Mouse (Mus musculus): ENCODE results near the gene Sgsm3. TPM values are rescaled to one million over a fixed set of nuclear protein-coding genes. Genes with fewer than 3 reads are reported as not detected.
A peak's percentile ranks its signal among the peaks of the same experiment; 100 is the strongest.

Sgsm3 gene
- polyA plus RNA-seq, 1 experiment from 2014 or later = 54.3 TPM

- H3K27me3 ChIP-seq (ENCODE audit: control insufficient read depth, insufficient read depth, low read length) = no peaks in the 10 kb centered on the region
- no peaks in the 10 kb centered on the region for H3K9me3 ChIP-seq (ENCODE audit: control insufficient read depth, low read length)
- no peak overlapping the region for H3K9ac ChIP-seq
- H3K27ac ChIP-seq = no peak overlapping the region
- DNase-seq (ENCODE audit: low spot score) (no peak), ATAC-seq (ENCODE audit: low FRiP score) (no peak)
- H3K4me3 ChIP-seq (replicated peaks; ENCODE audit: low read length) = no peak overlapping the region
- H3K4me1 ChIP-seq (replicated peaks; ENCODE audit: control insufficient read depth, insufficient read depth, low read length) = no peaks in the 10 kb centered on the region
- H3K36me3 ChIP-seq (replicated peaks; ENCODE audit: control insufficient read depth, insufficient read depth) = peaks cover 99% of the 10 kb centered on the region
- no peak overlapping the region for H3K4me2 ChIP-seq (replicated peaks)
- 88% methylated on average over 5 of the region's 5 CpGs for WGBS
These were observed 37.6 kb downstream of the Sgsm3 start for GRCm38 (mm10) chr15:81015068-81015744.

GRCm38 (mm10) chr15:81016488-81016887 lies 38.9 kb downstream of the Sgsm3 start:
- WGBS = 90% methylated on average over 10 of the region's 10 CpGs
- Histone ChIP-seq H3K9ac (no peak overlapping the region), H3K27ac (no peak overlapping the region), H3K9me3 (ENCODE audit: control insufficient read depth, low read length) (no peaks in the 10 kb centered on the region), H3K27me3 (ENCODE audit: control insufficient read depth, insufficient read depth, low read length) (no peaks in the 10 kb centered on the region), H3K4me1 (replicated peaks; ENCODE audit: control insufficient read depth, insufficient read depth, low read length) (no peaks in the 10 kb centered on the region), H3K4me2 (replicated peaks) (no peak overlapping the region), H3K36me3 (replicated peaks; ENCODE audit: control insufficient read depth, insufficient read depth) (peaks cover 95% of the 10 kb centered on the region), H3K4me3 (replicated peaks; ENCODE audit: low read length) (no peak overlapping the region)
- ATAC-seq (ENCODE audit: low FRiP score) = no peak
- no peak for DNase-seq (ENCODE audit: low spot score)

DNA sequence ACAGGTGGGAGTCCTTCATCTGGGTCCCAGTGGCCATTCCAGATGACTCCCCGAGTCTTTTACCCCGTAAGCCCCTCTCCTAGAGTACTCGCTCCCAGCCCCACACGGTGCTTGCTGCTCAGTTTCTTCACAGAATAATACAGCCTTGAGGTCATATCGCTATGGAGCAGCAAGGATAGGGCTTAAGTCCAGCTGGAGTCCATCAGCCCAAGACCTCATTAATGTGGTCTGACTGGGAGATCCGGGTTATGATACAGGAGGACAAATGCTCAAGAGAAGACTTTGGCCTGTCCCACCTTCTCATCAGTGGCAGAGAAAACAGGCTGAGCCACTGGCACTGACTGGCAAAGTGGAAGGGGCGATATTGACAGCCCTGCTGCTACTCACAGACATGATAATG lies 39.7 kb downstream of the Sgsm3 start:
- Histone ChIP-seq H3K9ac (no peak overlapping the region), H3K9me3 (ENCODE audit: control insufficient read depth, low read length) (no peaks in the 10 kb centered on the region), H3K4me3 (replicated peaks; ENCODE audit: low read length) (no peak overlapping the region), H3K4me1 (replicated peaks; ENCODE audit: control insufficient read depth, insufficient read depth, low read length) (no peaks in the 10 kb centered on the region), H3K27ac (no peak overlapping the region), H3K4me2 (replicated peaks) (no peak overlapping the region), H3K36me3 (replicated peaks; ENCODE audit: control insufficient read depth, insufficient read depth) (peaks cover 92% of the 10 kb centered on the region), H3K27me3 (ENCODE audit: control insufficient read depth, insufficient read depth, low read length) (no peaks in the 10 kb centered on the region)
- no peak for ATAC-seq (ENCODE audit: low FRiP score)
- no peak for DNase-seq (ENCODE audit: low spot score)
- WGBS = 95% methylated on average over 7 of the region's 7 CpGs

- H3K9me3 ChIP-seq (ENCODE audit: control insufficient read depth, low read length) = no peaks in the 10 kb centered on the region
- H3K9ac ChIP-seq = no peak overlapping the region
- DNase-seq (ENCODE audit: low spot score) (no peak), ATAC-seq (ENCODE audit: low FRiP score) (no peak)
- peaks cover 52% of the 10 kb centered on the region for H3K36me3 ChIP-seq (replicated peaks; ENCODE audit: control insufficient read depth, insufficient read depth)
- H3K4me2 ChIP-seq (replicated peaks) = no peak overlapping the region
- no peak overlapping the region for H3K27ac ChIP-seq
- H3K4me1 ChIP-seq (replicated peaks; ENCODE audit: control insufficient read depth, insufficient read depth, low read length) = no peaks in the 10 kb centered on the region
- H3K27me3 ChIP-seq (ENCODE audit: control insufficient read depth, insufficient read depth, low read length) = no peaks in the 10 kb centered on the region
- WGBS = 88% methylated on average over 6 of the region's 6 CpGs
- no peak overlapping the region for H3K4me3 ChIP-seq (replicated peaks; ENCODE audit: low read length)
These were observed 43.8 kb downstream of the Sgsm3 start for GRCm38 (mm10) chr15:81021377-81021776.

- ATAC-seq (ENCODE audit: low FRiP score) = no peak
- DNase-seq (ENCODE audit: low spot score) = no peak
- H3K9me3 ChIP-seq (ENCODE audit: control insufficient read depth, low read length) = no peaks in the 10 kb centered on the region
- H3K36me3 ChIP-seq (replicated peaks; ENCODE audit: control insufficient read depth, insufficient read depth) = peaks cover 41% of the 10 kb centered on the region
- no peak overlapping the region for H3K4me3 ChIP-seq (replicated peaks; ENCODE audit: low read length)
- H3K9ac ChIP-seq = no peak overlapping the region
- no peak overlapping the region for H3K27ac ChIP-seq
- H3K27me3 ChIP-seq (ENCODE audit: control insufficient read depth, insufficient read depth, low read length) = no peaks in the 10 kb centered on the region
- 90% methylated on average over 7 of the region's 7 CpGs for WGBS
- no peaks in the 10 kb centered on the region for H3K4me1 ChIP-seq (replicated peaks; ENCODE audit: control insufficient read depth, insufficient read depth, low read length)
- H3K4me2 ChIP-seq (replicated peaks) = no peak overlapping the region
These were observed 44.9 kb downstream of the Sgsm3 start for GRCm38 (mm10) chr15:81022437-81022836.

- no peak for ATAC-seq (ENCODE audit: low FRiP score)
- Histone ChIP-seq H3K4me2 (replicated peaks) (no peak overlapping the region), H3K4me1 (replicated peaks; ENCODE audit: control insufficient read depth, insufficient read depth, low read length) (no peaks in the 10 kb centered on the region), H3K27ac (no peak overlapping the region), H3K4me3 (replicated peaks; ENCODE audit: low read length) (no peak overlapping the region), H3K36me3 (replicated peaks; ENCODE audit: control insufficient read depth, insufficient read depth) (peaks cover 28% of the 10 kb centered on the region), H3K9me3 (ENCODE audit: control insufficient read depth, low read length) (no peaks in the 10 kb centered on the region), H3K27me3 (ENCODE audit: control insufficient read depth, insufficient read depth, low read length) (no peaks in the 10 kb centered on the region), H3K9ac (no peak overlapping the region)
- no peak for DNase-seq (ENCODE audit: low spot score)
- 90% methylated on average over 9 of the region's 9 CpGs for WGBS
These were observed 46.3 kb downstream of the Sgsm3 start for GRCm38 (mm10) chr15:81023842-81024241.

GRCm38 (mm10) chr15:81026901-81027300 lies 49.3 kb downstream of the Sgsm3 start:
- Histone ChIP-seq H3K27me3 (ENCODE audit: control insufficient read depth, insufficient read depth, low read length) (no peaks in the 10 kb centered on the region), H3K36me3 (replicated peaks; ENCODE audit: control insufficient read depth, insufficient read depth) (peaks cover 3% of the 10 kb centered on the region), H3K4me3 (replicated peaks; ENCODE audit: low read length) (no peak overlapping the region), H3K9ac (no peak overlapping the region), H3K27ac (no peak overlapping the region), H3K9me3 (ENCODE audit: control insufficient read depth, low read length) (no peaks in the 10 kb centered on the region), H3K4me2 (replicated peaks) (no peak overlapping the region), H3K4me1 (replicated peaks; ENCODE audit: control insufficient read depth, insufficient read depth, low read length) (no peaks in the 10 kb centered on the region)
- WGBS = 83% methylated on average over 5 of the region's 5 CpGs
- no peak for DNase-seq (ENCODE audit: low spot score)
- ATAC-seq (ENCODE audit: low FRiP score) = no peak

DNA sequence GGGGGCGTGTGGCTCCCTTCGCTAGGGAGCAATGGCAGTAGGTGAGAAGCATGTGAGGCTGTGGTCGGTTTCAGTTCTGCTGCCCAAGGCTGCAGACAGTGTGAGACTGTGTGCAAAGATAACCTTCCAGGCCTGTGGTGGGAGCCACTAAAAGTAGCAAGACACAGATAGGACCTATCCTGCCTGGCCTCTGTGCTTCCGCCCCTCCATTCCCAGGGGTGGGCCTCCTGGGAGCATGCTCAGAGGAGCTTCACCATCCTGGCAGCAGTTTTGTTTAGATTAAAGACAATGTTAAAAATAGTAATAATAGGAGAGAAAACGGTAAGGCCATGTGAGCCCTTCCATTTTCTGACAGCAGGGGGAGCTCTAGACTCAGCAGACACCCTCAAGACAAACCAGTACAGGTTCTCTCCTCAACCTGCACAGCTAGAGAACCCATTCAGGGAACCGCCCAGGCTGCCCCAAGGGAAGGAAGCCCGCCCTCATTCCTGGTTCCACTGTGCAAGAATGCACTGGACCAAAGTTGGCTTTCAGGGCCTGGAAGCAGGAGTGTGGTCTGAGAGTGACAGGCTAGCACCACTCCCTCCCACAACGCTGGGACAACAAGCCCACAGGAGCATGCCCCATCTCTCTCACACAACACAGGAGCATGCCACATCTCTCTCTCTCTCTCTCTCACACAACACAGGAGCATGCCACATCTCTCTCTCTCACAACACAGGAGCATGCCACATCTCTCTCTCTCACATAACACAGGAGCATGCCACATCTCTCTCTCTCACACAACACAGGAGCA lies 50.0 kb downstream of the Sgsm3 start:
- WGBS = 43% methylated on average over 8 of the region's 8 CpGs
- H3K27ac ChIP-seq = 0 out of 2 replicates have a peak overlapping the region, but pooled peaks have one; percentile 26
- no peaks in the 10 kb centered on the region for H3K27me3 ChIP-seq (ENCODE audit: control insufficient read depth, insufficient read depth, low read length)
- peak; percentile 37; the same call in 1 of the 2 replicates for ATAC-seq (ENCODE audit: low FRiP score)
- no peak overlapping the region for H3K9ac ChIP-seq
- H3K36me3 ChIP-seq (replicated peaks; ENCODE audit: control insufficient read depth, insufficient read depth) = no peaks in the 10 kb centered on the region
- H3K4me3 ChIP-seq (replicated peaks; ENCODE audit: low read length) = no peak overlapping the region
- H3K4me1 ChIP-seq (replicated peaks; ENCODE audit: control insufficient read depth, insufficient read depth, low read length) = no peaks in the 10 kb centered on the region
- H3K4me2 ChIP-seq (replicated peaks) = no peak overlapping the region
- DNase-seq (ENCODE audit: low spot score) = peak; percentile 88
- no peaks in the 10 kb centered on the region for H3K9me3 ChIP-seq (ENCODE audit: control insufficient read depth, low read length)

DNA sequence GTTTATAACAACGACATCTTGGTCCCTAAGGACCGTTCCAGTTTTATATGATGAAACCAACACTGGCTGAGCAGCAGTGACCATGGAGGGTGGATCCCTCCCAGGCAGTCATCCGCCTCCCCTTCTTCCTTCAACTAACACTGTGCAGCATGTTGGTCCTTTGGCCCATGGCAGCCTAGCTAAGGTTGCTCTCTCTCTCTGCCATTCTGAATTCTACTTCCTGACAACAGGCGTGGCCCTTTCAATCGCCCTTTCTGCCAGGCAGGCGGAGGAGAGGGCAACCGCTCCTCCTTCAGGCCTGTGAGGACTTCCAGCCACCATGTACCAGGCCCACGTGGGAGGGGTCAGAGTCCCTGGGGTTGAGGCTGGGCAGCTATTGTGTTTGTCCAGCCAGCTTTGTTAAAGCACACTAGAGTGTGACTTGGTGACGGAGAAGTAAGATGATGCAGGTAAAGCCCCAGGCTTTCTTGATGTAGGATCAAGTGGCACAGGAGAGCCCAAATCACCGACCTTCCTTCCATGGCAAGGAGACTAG lies 53.4 kb downstream of the Sgsm3 start:
- no peak for DNase-seq (ENCODE audit: low spot score)
- Histone ChIP-seq H3K9me3 (ENCODE audit: control insufficient read depth, low read length) (no peaks in the 10 kb centered on the region), H3K4me2 (replicated peaks) (no peak overlapping the region), H3K4me1 (replicated peaks; ENCODE audit: control insufficient read depth, insufficient read depth, low read length) (peaks cover 8% of the 10 kb centered on the region), H3K27ac (no peak overlapping the region), H3K36me3 (replicated peaks; ENCODE audit: control insufficient read depth, insufficient read depth) (no peaks in the 10 kb centered on the region), H3K9ac (no peak overlapping the region), H3K4me3 (replicated peaks; ENCODE audit: low read length) (no peak overlapping the region), H3K27me3 (ENCODE audit: control insufficient read depth, insufficient read depth, low read length) (no peaks in the 10 kb centered on the region)
- ATAC-seq (ENCODE audit: low FRiP score) = no peak
- 55% methylated on average over 10 of the region's 10 CpGs for WGBS
